Mouse (Mus musculus) frontal cortex, adult 2 months (tissue): ENCODE results near the gene Rnf227. TPM values are rescaled to one million over a fixed set of nuclear protein-coding genes. Genes with fewer than 3 reads are reported as not detected.

Source experiments
- polyA plus RNA-seq: library from polyadenylated mRNA; depleted of rRNA; stranded (reverse); fragments of >200 nt; gene quantifications from 2 replicates; pipeline ENCODE4 v1.2.3, GENCODE M21; 2012; rRNA removed

The Rnf227 gene
- polyA plus RNA-seq, 1 experiment: 138 TPM

Other genes with a start within 250 kb of the Rnf227 start
- 42.7 and 55.8 TPM in 2 replicates for gene Per1, start 245.2 kb upstream of the Rnf227 start, polyA plus RNA-seq
- gene Hes7, start 220.1 kb upstream of the Rnf227 start, polyA plus RNA-seq: 0.78 and 0.86 TPM in 2 replicates
- gene 9130213A22Rik, start 217.9 kb upstream of the Rnf227 start, polyA plus RNA-seq: 1.8 and 1.9 TPM in 2 replicates
- 5.1 and 8.0 TPM in 2 replicates for gene Aloxe3, start 214.6 kb upstream of the Rnf227 start, polyA plus RNA-seq
- 2.0 TPM in 2 replicates for gene Alox12b, start 183.5 kb upstream of the Rnf227 start, polyA plus RNA-seq
- gene Alox8, start 142.6 kb upstream of the Rnf227 start, polyA plus RNA-seq: 1.6 and 1.8 TPM in 2 replicates
- 0.92 and 1.00 TPM in 2 replicates for gene Gucy2e, start 103.4 kb upstream of the Rnf227 start, polyA plus RNA-seq
- gene Cntrob, start 16.7 kb upstream of the Rnf227 start, polyA plus RNA-seq: 27.8 and 31.3 TPM in 2 replicates
- 73.4 and 85.0 TPM in 2 replicates for gene Trappc1, start 16.5 kb upstream of the Rnf227 start, polyA plus RNA-seq
- 105 and 109 TPM in 2 replicates for gene Kcnab3, start 14.2 kb upstream of the Rnf227 start, polyA plus RNA-seq
- gene Chd3, start 28.9 kb downstream of the Rnf227 start, polyA plus RNA-seq: 374 and 399 TPM in 2 replicates
- gene Naa38, start 55.0 kb downstream of the Rnf227 start, polyA plus RNA-seq: 179 and 182 TPM in 2 replicates
- 34.2 and 35.7 TPM in 2 replicates for gene Cyb5d1, start 55.2 kb downstream of the Rnf227 start, polyA plus RNA-seq
- gene Tmem88, start 57.8 kb downstream of the Rnf227 start, polyA plus RNA-seq: 4.1 and 4.6 TPM in 2 replicates
- gene Kdm6b, start 73.2 kb downstream of the Rnf227 start, polyA plus RNA-seq: 12.3 and 12.7 TPM in 2 replicates
- gene Dnah2, start 208.6 kb downstream of the Rnf227 start, polyA plus RNA-seq: 2.7 and 4.6 TPM in 2 replicates
- gene Efnb3, start 219.7 kb downstream of the Rnf227 start, polyA plus RNA-seq: 78.4 and 80.4 TPM in 2 replicates
- 12.2 and 12.9 TPM in 2 replicates for gene Wrap53, start 239.8 kb downstream of the Rnf227 start, polyA plus RNA-seq
- 36.7 and 38.4 TPM in 2 replicates for gene Trp53, start 239.9 kb downstream of the Rnf227 start, polyA plus RNA-seq